Mouse (Mus musculus) bone marrow, adult 2 months (tissue): ENCODE data around the gene Gapdh. TPM values are rescaled to one million over a fixed set of nuclear protein-coding genes. Genes with fewer than 3 reads are reported as not detected.

ENCODE experiments used
- H3K27ac ChIP-seq: fragments of 200-500 bp; 2 replicates; pipeline ENCODE4 v1.5.1; 2012; ENCODE audit warnings: low read depth, mild to moderate bottlenecking, control low read depth, inconsistent platforms, low read length; ENCODE audit not compliant: control insufficient read depth, poor library complexity, insufficient read depth
- H3K4me1 ChIP-seq: fragments of 200-500 bp; 2 replicates; pipeline ENCODE4 v1.6.1; 2011; ENCODE audit warnings: low read length; ENCODE audit not compliant: control insufficient read depth, insufficient read depth
- H3K4me3 ChIP-seq: fragments of 200-500 bp; replicated peaks from 2 replicates; pipeline ENCODE3; 2011; ENCODE audit warnings: mild to moderate bottlenecking, low read depth, low read length, control low read depth; ENCODE audit not compliant: control insufficient read depth
- CTCF ChIP-seq: fragments of 200-500 bp; IDR thresholded peaks from 2 replicates; pipeline ENCODE4 v1.5.1; 2011; ENCODE audit warnings: low read length, control low read depth; ENCODE audit not compliant: control insufficient read depth, insufficient read depth
- POLR2A ChIP-seq: fragments of 200-500 bp; IDR thresholded peaks from 2 replicates; pipeline ENCODE4 v1.6.1; 2011; ENCODE audit warnings: low read depth, mild to moderate bottlenecking, control low read depth, low read length, borderline replicate concordance; ENCODE audit not compliant: control insufficient read depth
- WGBS: fragments of 180-500 bp; shearing (Covaris S2); methylation state at CpG from one replicate; pipeline ENCODE4 v1.1.7; 2018; 5-methylcytosine and 5-hydroxymethylcytosine counted together
- polyA plus RNA-seq: library from polyadenylated mRNA; stranded (reverse); fragments of >200 nt; gene quantifications from 2 replicates; pipeline ENCODE4 v1.2.4, GENCODE M21; 2011; ENCODE audit warnings: low replicate concordance; ENCODE audit not compliant: missing spikeins, insufficient read depth, insufficient read length

Gapdh gene
- polyA plus RNA-seq, 1 experiment, result 98.2 TPM

GRCm38 (mm10) chr6:125128724-125129123, 37.5 kb downstream of the Gapdh start:
- Histone ChIP-seq H3K4me3 (no peak overlapping the region), H3K27ac (no peak overlapping the region), H3K4me1 (no peaks in the 10 kb centered on the region)
- TF ChIP-seq POLR2A (no peak), CTCF (no peak)
- WGBS, result 93% methylated on average over 12 of the region's 12 CpGs

GRCm38 (mm10) chr6:125119387-125119786, 46.9 kb downstream of the Gapdh start:
- 90% methylated on average over 8 of the region's 8 CpGs for WGBS
- TF ChIP-seq POLR2A, result no peak
- TF ChIP-seq CTCF, result no peak
- H3K27ac ChIP-seq, result no peak overlapping the region
- H3K4me3 ChIP-seq, result no peak overlapping the region
- H3K4me1 ChIP-seq, result no peaks in the 10 kb centered on the region; the same call in 1 of the 2 replicates

- Histone ChIP-seq H3K27ac (no peak overlapping the region; the same call in 1 of the 2 replicates), H3K4me1 (peaks cover 2% of the 10 kb centered on the region; the same call in 1 of the 2 replicates), H3K4me3 (no peak overlapping the region)
- 59% methylated on average over 11 of the region's 11 CpGs for WGBS
- TF ChIP-seq POLR2A (no peak), CTCF (no peak)
Observed at GRCm38 (mm10) chr6:125112553-125112952, 53.7 kb downstream of the Gapdh start.

Other genes with a start within 250 kb of the Gapdh start
- gene Ptms, start 246.4 kb downstream of the Gapdh start, polyA plus RNA-seq, result 157 and 192 TPM in 2 replicates
- 45.8 and 74.0 TPM in 2 replicates for gene Mlf2, start 235.1 kb downstream of the Gapdh start, polyA plus RNA-seq
- 18.1 and 33.0 TPM in 2 replicates for gene Cops7a, start 200.9 kb downstream of the Gapdh start, polyA plus RNA-seq
- gene Pianp, start 169.8 kb downstream of the Gapdh start, polyA plus RNA-seq, result 3.4 TPM in 1 of 2 replicates, not detected in the other
- gene Zfp384, start 157.3 kb downstream of the Gapdh start, polyA plus RNA-seq, result 26.2 and 46.0 TPM in 2 replicates
- 19.6 and 42.0 TPM in 2 replicates for gene Ing4, start 126.7 kb downstream of the Gapdh start, polyA plus RNA-seq
- gene Acrbp, start 116.8 kb downstream of the Gapdh start, polyA plus RNA-seq, result 24.3 and 45.9 TPM in 2 replicates
- not detected in 2 replicates for gene Lpar5, start 98.5 kb downstream of the Gapdh start, polyA plus RNA-seq
- gene Chd4, start 70.5 kb downstream of the Gapdh start, polyA plus RNA-seq, result 66.8 and 106 TPM in 2 replicates
- 12.5 and 25.7 TPM in 2 replicates for gene Nop2, start 34.6 kb downstream of the Gapdh start, polyA plus RNA-seq
- 21.0 and 39.0 TPM in 2 replicates for gene Iffo1, start 21.2 kb downstream of the Gapdh start, polyA plus RNA-seq
- 314 and 361 TPM in 2 replicates for gene Ncapd2, start 25.2 kb upstream of the Gapdh start, polyA plus RNA-seq
- 153 and 193 TPM in 2 replicates for gene Mrpl51, start 25.3 kb upstream of the Gapdh start, polyA plus RNA-seq
- gene Vamp1, start 49.1 kb upstream of the Gapdh start, polyA plus RNA-seq, result 11.3 and 32.6 TPM in 2 replicates
- 4.1 and 6.2 TPM in 2 replicates for gene Tapbpl, start 65.4 kb upstream of the Gapdh start, polyA plus RNA-seq
- 7.0 and 10.7 TPM in 2 replicates for gene Cd27, start 70.5 kb upstream of the Gapdh start, polyA plus RNA-seq
- gene Tuba3a, start 119.6 kb upstream of the Gapdh start, polyA plus RNA-seq, result not detected in 2 replicates
- 12.4 and 23.2 TPM in 2 replicates for gene Ltbr, start 147.4 kb upstream of the Gapdh start, polyA plus RNA-seq
- gene Scnn1a, start 154.2 kb upstream of the Gapdh start, polyA plus RNA-seq, result 1.7 and 5.6 TPM in 2 replicates
- gene Tnfrsf1a, start 182.9 kb upstream of the Gapdh start, polyA plus RNA-seq, result 18.4 and 63.5 TPM in 2 replicates
- gene Plekhg6, start 214.3 kb upstream of the Gapdh start, polyA plus RNA-seq, result 0.45 TPM in 1 of 2 replicates, not detected in the other